Comparison of ENCODE assay signal across 8 mouse cellular contexts in the genomic region with DNA sequence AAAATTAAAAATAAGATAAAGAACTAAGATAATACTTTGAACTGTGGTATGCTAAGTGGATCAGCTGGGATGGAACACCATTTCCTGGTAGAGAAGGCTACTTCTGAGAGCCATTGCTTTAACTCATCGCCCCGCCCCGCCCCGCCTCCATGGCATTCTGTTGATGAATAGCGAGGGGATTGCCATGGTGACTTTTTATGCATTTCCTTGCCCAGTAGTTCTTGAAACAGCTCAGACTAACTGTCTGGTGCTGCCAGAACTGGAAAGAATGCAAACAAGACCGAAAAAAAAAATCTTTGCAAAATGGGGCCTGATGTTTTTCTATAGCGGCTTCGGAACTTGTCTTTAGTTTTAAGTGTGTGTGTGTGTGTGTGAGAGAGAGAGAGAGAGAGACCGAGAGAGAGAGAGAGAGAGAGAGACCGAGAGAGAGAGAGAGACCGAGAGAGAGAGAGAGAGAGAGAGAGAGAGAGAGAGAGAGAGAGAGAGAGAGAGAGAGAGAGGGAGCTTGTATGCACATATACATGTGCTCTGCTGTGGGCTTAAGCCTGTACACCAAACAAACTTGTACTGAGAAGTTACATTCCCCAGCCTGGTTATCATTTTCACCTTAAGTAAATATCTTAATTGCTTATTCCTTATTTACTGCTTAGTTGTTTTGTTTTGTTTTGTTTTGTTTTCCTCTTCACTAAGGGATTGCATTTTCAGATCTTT. TPM values are rescaled to one million over a fixed set of nuclear protein-coding genes. Genes with fewer than 3 reads are reported as not detected.
DNase-seq lines count a peak whose midpoint lies in the region; ATAC-seq and TF ChIP-seq lines count a peak whose summit lies in the region.

No protein-coding gene starts in this region.

- 62% methylated on average over 10 of the region's 11 CpGs for WGBS in kidney, adult 2 months
- WGBS in kidney, embryonic 14.5 days, result 82% methylated on average over 8 of the region's 11 CpGs

- no peaks in the 10 kb centered on the region for H3K27me3 ChIP-seq in kidney, adult 2 months (replicated peaks; ENCODE audit: control insufficient read depth, insufficient read depth, low read length)
- H3K27me3 ChIP-seq in kidney, embryonic 14.5 days (ENCODE audit: control insufficient read depth, insufficient read depth, low read length), result no peaks in the 10 kb centered on the region

- H3K9me3 ChIP-seq in kidney, embryonic 14.5 days (ENCODE audit: control insufficient read depth, low read length), result no peaks in the 10 kb centered on the region; the same call in 1 of the 2 replicates

- no peaks in the 10 kb centered on the region for H3K4me1 ChIP-seq in kidney, adult 2 months (ENCODE audit: control insufficient read depth, insufficient read depth, low read length)
- no peaks in the 10 kb centered on the region for H3K4me1 ChIP-seq in kidney, embryonic 14.5 days (ENCODE audit: control insufficient read depth, insufficient read depth, low read length)

- no peak overlapping the region for H3K4me3 ChIP-seq in kidney, adult 2 months (ENCODE audit: insufficient read depth, low read depth, low read length)
- no peak overlapping the region for H3K4me3 ChIP-seq in kidney, embryonic 14.5 days (ENCODE audit: low read length)

- no peak overlapping the region for H3K4me2 ChIP-seq in kidney, embryonic 14.5 days (replicated peaks; ENCODE audit: low read depth, low read length)

- no peak overlapping the region for H3K9ac ChIP-seq in kidney, embryonic 14.5 days (ENCODE audit: low read depth, low read length)

- H3K27ac ChIP-seq in kidney, adult 2 months (ENCODE audit: insufficient read depth, low read depth, low read length), result no peak overlapping the region
- H3K27ac ChIP-seq in kidney, embryonic 14.5 days (ENCODE audit: low read depth, low read length), result no peak overlapping the region

- TF ChIP-seq POLR2A in kidney, adult 2 months (IDR thresholded peaks at IDR 0.05; ENCODE audit: low read depth, low read length), result no peak
- no peak for TF ChIP-seq POLR2A in brain, embryonic 14.5 days (IDR thresholded peaks at IDR 0.05; ENCODE audit: borderline replicate concordance, extremely low read depth, insufficient read depth, insufficient read length, poor library complexity, severe bottlenecking)

- no peaks in the 10 kb centered on the region for H3K36me3 ChIP-seq in kidney, adult 2 months (ENCODE audit: control insufficient read depth, insufficient read depth, low read length)
- H3K36me3 ChIP-seq in kidney, embryonic 14.5 days (ENCODE audit: control insufficient read depth, insufficient read depth, low read length), result no peaks in the 10 kb centered on the region

- no peak for TF ChIP-seq CTCF in kidney, adult 2 months (conservative IDR thresholded peaks at IDR 0.05; ENCODE audit: insufficient read depth, insufficient read length, low read depth, low read length)
- no peak for TF ChIP-seq CTCF in brain, embryonic 14.5 days (IDR thresholded peaks at IDR 0.05; ENCODE audit: borderline replicate concordance, extremely low read depth, insufficient read depth, insufficient read length)

- peak; percentile 54 for DNase-seq in kidney, adult 2 months
- peak; percentile 87 for DNase-seq in brain, embryonic 14.5 days (ENCODE audit: low read depth)
- peak; percentile 83 for DNase-seq in induced T-regulatory cell, adult 2 months (ENCODE audit: low read depth)
- DNase-seq in lung, postnatal 36 days, result peak; percentile 79
- DNase-seq in B cell, adult 2 months, result no peak
- no peak for DNase-seq in cerebellum, adult 8-10 months
- no peak for DNase-seq in frontal cortex, postnatal 25 days (ENCODE audit: low spot score in 2 of 2)

- no peak for ATAC-seq in kidney, embryonic 14.5 days (ENCODE audit: low FRiP score, low TSS enrichment)

RNA-seq across cellular contexts. Expression of gene Fgd6, which starts 51.7 kb away (rescaled TPM):
- polyA plus RNA-seq in kidney, adult 2 months (2012; rRNA removed), result 2.3 TPM in 2 replicates
- 3.0 and 4.3 TPM in 2 replicates for polyA plus RNA-seq in kidney, embryonic 14.5 days (2014; fragmentation: Nextera tagmentation; extraction: Ambion mirVana)
- 2.9 and 5.4 TPM in 2 replicates for polyA plus RNA-seq in brain, embryonic 14.5 days (2012; rRNA removed)

RNA-seq across cellular contexts. Expression of gene Vezt, which starts 51.9 kb away (rescaled TPM):
- polyA plus RNA-seq in kidney, adult 2 months (2012; rRNA removed), result 11.2 and 12.2 TPM in 2 replicates
- 19.8 and 23.8 TPM in 2 replicates for polyA plus RNA-seq in kidney, embryonic 14.5 days (2014; fragmentation: Nextera tagmentation; extraction: Ambion mirVana)
- 53.2 and 56.2 TPM in 2 replicates for polyA plus RNA-seq in brain, embryonic 14.5 days (2012; rRNA removed)

Comparison
In these comparisons a context has a peak if more than half of its experiments do, and no peak if none do; other contexts are left out.
1. DNase-seq: peak in kidney, adult 2 months (single experiment), brain, embryonic 14.5 days (single experiment), induced T-regulatory cell, adult 2 months (single experiment) and lung, postnatal 36 days (single experiment); none in B cell, adult 2 months (0 of 2), cerebellum, adult 8-10 months (single experiment) and frontal cortex, postnatal 25 days (0 of 2).